Mouse (Mus musculus) thymus, postnatal 10 days (tissue): Measurements from ENCODE around the gene Rassf4.
"Not testable (repeated sequence)": the region's sequence is repeated elsewhere in the genome, so short reads cannot be mapped to it uniquely, and the experiment has no call there.

Experiments used
- DNase-seq, 2 experiments: peaks; one replicate each; pipeline ENCODE4 v3.0.0; 2021; ENCODE audit warnings: low spot score in 2 of 2

The Rassf4 gene

DNA sequence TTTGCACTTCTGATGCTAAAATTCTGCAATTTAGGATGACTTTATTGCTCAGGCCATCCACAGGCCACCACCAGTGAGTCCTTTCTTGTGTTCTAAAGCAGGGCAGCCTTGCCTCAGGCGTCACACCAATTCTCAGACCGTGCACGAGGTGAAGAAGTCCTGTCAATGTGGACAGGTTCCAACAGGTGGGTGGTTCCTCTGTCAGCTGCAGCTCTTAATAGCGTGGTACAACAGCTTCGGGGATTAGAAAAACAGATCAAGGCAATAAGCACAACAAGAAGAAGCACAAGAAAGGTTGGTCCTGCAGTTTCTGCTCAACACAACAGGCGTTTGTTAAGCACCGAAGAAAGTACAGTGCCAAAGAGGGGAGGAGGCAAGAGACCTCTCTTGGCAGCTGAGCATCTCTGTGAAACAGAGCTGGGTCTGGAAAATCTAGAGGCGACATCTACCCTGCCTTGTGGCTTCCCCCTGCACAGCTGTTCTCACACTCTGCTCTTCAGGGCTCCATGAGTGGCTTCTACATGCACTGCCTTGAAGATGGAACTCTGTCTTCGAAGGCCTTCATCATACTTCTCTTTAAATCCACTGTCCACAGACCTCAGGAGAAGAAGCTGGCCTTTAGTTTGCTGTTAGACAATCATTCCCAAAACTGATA, 37.0 kb downstream of the Rassf4 start:
- DNase-seq = no peak

DNA sequence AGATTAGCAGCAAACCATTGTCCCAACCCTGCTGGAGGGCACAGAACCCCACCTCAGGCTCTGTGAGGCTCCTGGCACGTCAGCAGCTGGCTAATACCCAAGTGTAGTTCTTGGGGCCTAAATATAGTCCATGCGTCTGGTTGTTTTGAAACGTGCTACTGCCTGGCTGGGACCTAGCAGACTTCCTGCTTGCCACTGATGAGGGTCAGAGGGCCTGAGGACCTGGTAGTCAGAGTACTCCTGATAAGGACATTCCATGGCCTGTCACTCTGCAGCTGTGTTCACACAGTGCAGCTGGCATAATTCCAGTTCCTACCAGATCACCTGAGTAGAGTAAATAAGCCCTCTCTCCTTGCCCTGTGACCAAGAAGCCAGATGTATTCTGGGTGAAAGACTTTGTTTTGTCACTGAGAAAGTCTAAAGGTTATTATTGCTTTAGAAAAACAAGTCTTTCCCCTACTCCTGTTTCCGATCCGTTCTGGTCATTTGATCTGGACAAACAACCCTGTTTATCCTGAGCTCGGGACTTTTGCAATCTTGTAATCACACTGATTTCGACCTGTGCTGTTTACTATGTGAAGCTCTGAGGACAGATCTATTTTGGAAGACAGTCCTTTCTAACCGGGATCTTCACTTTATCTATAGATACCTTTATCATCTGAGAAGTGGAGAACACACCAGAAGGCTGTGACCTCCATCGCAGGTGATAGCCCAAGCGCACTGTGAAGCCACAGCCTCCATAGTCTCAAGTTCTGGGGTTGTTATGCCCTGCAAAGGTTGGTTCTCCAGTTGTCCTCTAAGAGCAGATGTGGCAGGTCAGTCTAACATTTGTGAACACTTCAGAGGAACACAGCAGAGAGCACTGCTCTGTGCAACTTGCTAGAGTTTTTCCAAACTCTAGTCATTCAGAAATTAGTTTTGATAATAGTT, 38.2 kb downstream of the Rassf4 start:
- DNase-seq = no peak

DNA sequence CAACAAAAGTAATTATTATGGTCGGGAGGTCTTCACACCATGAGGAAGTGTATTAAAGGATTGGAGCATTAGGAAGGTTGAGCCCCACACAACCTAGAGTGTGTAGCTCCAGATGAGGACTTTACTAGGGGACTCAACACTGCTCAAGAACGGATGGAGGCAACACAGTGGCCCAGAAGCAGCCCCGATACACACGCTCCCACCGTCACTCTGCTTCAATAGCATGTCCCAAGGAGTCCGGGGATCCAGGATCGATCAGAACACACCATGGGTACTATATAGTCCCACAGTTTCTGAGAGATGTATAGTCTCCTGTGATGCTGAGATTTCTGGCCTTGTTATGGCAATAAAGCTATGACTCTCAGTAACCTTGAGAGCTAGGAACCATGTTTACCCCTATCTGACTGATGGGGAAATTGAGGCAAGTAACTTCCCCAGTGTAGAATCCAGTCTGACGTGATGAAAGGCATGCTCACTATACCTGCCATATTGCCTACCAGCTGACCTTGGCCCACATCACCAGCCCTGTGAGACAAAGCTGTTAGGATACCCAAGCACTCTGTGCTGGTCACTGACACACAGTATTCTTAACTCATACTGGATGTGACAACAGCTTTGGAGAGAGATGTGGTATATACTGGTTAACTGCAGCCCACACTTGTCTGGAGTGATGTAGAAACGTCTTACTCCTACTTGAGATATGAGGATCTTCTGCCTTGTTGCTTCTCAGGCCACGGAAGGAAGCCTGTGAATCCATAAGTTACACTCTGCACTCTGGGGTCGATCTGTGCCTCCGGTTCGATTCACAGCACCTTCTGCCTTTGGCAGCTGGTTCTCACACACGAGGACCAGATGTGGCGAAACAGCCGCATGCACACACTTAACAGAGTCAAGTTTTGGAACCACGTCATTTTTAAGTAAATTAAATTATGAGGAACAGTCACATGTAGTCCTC, 39.7 kb downstream of the Rassf4 start:
- DNase-seq = no peak

DNA sequence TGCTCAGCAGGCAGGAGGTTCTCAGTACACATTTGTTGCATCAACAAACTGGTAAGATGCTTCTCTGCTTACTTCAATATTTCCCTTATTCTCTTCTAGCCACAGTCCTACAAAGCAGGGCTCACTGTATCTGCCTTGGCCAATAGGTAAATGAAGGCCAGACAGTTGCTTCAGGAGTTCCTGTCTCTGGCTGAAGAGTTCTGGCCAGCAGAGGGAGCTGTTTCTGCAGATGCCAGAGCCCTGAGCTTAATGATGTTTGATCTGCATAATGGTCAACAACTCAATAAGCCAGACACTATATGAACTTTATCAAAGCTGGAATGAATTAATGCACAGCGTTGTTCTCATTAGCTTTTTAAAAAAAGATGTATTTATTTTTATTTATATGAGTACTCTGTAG, 41.6 kb downstream of the Rassf4 start:
- peak; percentile 38 to 80 for DNase-seq

DNA sequence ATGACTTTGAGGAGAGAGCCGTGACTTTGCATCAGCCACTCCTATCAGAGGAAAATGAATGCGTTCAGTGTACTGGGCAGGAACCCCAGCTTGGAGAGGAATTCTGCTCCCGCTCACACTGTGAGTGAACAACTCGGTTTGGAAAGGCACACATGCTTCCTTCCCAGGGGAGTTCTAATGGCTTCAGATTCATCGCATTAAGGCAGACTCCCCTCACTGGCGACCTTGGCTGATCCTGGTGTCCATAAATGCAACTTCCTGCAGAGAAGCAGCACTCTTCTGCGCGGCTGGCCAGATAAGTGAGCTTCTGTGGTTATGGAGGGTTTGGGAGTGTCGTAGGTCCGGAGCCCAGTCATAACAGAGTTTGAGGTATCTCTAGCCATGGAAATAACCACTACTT, 44.0 kb downstream of the Rassf4 start:
- DNase-seq = no peak

DNA sequence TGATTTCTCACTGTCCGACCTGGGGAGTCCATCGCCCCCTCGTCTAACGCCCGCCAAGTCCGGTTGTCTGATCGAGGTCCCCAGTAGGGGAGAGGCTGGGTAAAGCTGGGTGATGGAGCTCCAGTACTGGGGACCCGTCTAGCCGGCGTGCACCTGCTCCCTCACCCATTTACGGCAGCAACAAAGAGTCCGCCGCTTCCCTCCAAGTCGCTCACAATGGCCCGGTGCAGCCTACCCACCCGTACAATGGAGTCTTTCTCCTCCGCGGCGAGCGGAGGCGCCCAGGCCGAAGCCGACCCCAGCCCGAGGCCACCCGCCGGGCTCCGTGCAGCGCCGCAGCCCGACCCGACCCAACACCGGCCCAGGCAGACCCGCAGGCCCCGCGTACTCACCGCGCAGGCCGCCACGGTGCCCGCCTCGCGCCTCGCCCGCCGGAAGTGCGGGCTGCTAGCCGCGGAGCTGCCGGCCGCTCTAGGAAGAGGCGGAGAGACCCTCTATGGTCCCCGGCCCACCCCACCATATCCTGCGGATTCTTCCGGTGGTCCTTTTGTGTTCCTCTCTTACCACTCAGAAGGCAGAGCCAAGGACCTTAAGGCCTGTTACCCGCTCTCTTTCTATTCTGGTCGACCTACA, 45.1 kb downstream of the Rassf4 start, which contains the start of gene Zfp422:
Gene Zfp422, minus strand, starts transcription at position 461 of the 633 bp plus-strand sequence.
- peak; percentile 66 to 81 for DNase-seq

DNA sequence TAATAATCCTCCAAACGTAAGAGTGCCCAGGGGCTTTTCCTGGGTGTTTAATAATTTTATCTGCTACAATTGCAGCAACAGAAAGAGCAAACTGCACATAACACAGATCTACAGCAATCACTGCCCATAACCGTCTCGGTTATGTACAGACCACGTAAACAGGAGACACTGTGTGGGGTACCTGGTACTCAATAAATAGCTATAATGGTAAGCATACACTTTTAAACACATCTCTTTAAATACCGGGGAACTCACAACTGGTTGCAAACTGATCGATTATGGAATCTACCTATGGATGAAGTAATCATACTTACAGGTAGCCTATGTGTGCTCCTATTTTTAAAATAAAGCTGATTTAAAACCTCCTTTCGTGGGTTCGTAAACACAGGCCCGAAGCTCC, 45.7 kb downstream of the Rassf4 start:
- no peak for DNase-seq

DNA sequence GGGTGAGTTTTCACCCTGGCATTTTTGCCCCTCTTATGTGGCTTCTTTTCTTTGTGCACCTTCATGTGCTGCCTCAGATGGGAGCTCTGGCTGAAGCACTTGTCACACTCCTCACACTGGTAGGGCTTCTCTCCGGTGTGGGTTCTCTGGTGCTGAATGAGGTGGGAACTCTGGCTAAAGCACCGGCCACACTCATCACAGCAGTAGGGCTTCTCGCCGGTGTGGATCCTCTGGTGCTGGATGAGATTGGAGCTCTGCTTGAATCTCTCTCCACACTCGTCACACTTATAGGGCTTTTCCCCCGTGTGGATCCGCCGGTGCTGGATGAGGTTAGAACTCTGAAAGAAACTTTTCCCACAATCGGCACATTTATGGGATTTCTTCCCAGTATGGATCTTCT, 47.3 kb downstream of the Rassf4 start:
- not testable (repeated sequence) for DNase-seq

DNA sequence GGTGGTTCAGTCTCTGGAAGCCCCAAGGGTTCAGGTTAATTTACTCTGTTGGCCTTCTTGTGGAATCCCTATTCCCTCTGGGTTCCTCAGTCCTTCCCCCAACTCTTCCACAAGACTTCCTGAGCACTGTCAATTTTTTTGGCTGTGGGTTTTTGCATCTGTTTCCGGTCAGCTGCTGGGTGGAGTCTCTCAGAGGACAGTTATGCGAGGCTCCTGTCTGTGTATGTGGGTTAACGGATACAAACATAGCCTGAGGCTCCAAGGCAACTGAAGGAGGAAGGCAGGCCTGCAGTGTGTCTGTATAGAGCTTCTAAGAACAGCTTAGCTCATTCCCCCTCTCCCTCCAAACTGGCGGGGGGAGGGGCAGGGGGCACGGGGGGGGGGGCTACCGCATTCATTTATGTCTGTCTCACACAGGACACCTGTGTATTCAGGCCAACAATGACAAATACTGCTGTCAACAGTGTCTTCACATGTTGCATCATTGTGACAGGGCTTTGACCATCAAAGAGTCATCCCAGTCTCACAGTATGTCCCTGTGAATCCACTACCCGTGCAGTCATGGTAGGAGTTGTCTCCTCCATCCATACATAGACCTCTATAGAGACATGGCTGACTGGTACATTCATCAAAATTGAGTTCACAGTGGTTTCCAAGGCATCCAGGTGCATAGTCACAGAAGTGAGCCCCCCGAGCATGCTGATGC, 52.3 kb downstream of the Rassf4 start:
- DNase-seq = no peak

DNA sequence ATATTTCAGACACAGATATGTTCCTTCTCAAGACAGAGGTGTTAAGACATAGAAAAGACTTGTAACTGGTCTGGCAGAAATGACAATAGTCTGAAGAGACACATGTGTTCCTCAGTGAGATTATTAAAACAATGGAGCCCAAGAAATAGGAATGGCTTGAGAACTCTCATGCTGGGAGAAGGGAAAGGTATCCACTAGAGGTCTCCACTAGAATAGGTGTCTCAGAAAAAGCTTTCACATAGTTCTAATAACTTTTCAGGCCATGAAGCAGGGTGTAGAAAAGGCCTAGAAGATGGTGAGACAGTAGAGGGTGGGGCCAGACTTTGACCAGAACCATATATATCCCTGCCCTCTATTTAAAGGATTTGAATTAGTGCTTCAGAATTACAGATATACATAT, 55.7 kb downstream of the Rassf4 start:
- no peak for DNase-seq

DNA sequence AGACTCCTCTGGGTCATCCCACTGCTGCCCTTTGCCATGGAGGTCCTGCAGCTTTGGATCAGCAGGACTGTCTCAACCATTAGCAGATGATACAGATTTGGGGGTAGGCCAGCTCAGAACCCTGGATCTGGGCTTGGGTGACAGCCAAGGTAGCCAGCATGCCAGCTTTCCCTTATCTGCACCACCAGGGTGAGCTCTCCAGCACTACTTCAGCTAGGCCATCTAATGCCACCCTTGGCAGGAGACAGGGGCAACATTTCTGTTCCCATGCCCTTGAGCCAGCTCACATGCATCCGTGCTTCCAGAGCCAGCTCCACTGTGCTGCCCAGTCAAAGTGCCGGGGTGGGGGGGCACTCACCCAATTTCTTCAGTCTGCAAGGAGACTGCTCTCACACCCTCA, 58.0 kb downstream of the Rassf4 start:
- DNase-seq = no peak

DNA sequence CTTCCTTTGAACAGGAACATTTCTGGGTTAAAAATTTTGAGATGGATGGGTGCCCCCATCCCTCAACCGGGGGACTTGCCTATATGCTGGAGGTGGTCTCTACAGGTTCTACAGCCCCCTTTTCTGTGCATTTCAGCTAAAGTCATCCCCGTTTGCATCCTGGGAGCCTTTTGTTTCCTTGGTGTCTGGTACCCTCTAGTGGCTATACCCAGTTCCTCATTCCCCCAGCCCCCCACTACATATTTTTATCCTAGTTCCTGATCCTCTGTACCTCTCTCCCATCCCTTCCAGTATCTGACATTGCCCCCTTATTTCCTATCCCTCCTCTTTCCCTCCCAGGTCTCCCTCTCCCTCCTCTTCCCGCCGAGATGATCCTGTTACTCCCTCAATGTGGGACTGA, 66.5 kb downstream of the Rassf4 start:
- DNase-seq = no peak

DNA sequence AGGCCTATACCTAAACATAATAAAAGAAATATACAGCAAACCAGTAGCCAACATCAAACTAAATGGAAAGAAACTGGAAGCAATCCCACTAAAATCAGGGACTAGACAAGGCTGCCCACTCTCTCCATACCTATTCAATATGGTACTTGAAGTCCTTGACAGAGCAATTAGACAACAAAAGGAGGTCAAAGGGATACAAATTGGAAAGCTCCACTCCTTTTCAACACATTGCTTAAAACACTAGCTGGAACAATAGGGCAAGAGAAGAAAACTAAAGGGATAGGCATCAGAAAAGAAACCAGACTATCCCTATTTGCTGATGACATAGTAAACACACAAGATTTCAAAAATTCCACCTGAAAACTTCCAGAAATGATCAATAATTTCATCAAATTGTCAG, 72.8 kb downstream of the Rassf4 start:
- not testable (repeated sequence) for DNase-seq

DNA sequence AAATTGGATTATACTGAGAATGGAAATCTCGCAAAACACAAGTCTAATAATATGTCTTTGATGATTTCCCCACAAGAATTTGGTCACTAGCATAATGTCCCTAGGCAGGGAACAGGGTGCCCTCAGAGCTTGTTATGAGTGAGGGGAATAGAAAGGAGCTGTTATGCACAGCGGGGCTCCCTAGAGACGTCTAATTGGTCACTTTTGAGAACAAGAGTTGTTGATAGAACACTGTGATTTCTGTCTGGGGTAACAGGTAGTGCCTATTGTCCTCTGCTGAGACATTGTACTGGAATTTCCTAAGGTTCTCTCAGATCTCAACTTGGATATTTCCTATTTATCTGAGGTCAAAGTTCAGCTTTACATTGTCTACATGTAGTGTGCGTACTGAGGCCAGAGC, 89.7 kb downstream of the Rassf4 start, which contains the start of gene Olfr215:
Gene Olfr215, minus strand, starts transcription at position 101 of the 400 bp plus-strand sequence.
- DNase-seq = no peak
